Mouse (Mus musculus): Measurements from ENCODE around the gene Adamts9.

DNA sequence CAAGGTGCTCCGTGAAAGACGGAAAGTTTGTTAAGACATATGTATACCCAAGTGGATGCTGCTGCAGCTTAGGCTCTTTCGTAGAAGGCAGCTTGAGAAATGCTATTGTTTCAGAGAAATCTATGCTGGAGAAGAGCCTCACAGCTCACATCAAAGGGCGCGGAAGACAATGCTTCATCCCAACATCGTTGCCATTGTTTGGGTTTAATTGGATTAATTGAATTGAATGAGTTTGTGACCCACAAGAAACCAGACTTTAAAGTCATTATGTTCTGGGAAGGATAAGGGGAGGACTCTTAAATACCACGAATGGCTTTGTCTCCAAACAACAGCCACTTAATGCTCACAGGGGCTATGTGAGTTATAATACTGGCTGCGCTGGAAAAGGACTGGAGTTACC, 125.6 kb downstream of the Adamts9 start:
- TF ChIP-seq CTCF (IDR thresholded peaks at IDR 0.05; ENCODE audit: borderline replicate concordance, insufficient read depth, low read length) (no peak), POLR2A (IDR thresholded peaks at IDR 0.05; ENCODE audit: low read depth, low read length) (no peak)
